Mouse (Mus musculus): Measurements from ENCODE around the gene Alms1. TPM values are rescaled to one million over a fixed set of nuclear protein-coding genes. Genes with fewer than 3 reads are reported as not detected.
A peak's percentile ranks its signal among the peaks of the same experiment; 100 is the strongest.

Gene Alms1
- polyA plus RNA-seq, 1 experiment, result 0.89 TPM

DNA sequence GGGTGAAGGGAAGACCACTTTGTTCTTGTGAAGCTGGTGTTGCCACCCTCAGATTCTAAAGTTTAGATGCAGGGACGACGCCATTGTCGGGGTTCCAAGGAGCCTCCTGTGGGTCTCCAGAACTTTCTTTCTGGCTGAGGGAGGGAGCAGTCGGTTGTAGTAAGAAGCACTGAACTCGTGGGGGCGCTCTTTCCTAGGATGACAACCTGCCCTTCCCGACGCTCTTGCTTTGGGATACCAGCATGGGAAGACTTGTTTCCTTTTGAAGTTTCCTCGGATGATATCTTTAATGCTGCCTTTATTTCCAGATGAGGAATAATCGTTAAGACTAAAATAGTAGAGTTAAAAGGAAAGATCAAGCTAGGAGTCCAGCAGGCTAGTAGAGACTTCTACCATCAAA, 125.8 kb downstream of the Alms1 start, which contains the start of gene Nat8f7:
Gene Nat8f7 (minus strand): TSS at position 101 of the 400 bp plus-strand sequence.
- DNase-seq (ENCODE audit: low read depth), result peak; percentile 0

Other genes starting within 250 kb of the Alms1 start
- 21.9 and 22.4 TPM in 2 replicates for gene Rab11fip5, start 212.9 kb upstream of the Alms1 start, polyA plus RNA-seq (2012; rRNA removed)
- not detected in 2 replicates for gene Noto, start 163.6 kb upstream of the Alms1 start, polyA plus RNA-seq (2012; rRNA removed)
- gene Smyd5, start 155.5 kb upstream of the Alms1 start, polyA plus RNA-seq (2012; rRNA removed), result 21.4 and 23.9 TPM in 2 replicates
- gene Cct7, start 136.0 kb upstream of the Alms1 start, polyA plus RNA-seq (2012; rRNA removed), result 102 and 108 TPM in 2 replicates
- gene Pradc1, start 135.6 kb upstream of the Alms1 start, polyA plus RNA-seq (2012; rRNA removed), result 18.6 and 20.6 TPM in 2 replicates
- gene Fbxo41, start 84.5 kb upstream of the Alms1 start, polyA plus RNA-seq (2012; rRNA removed), result 0.09 and 0.11 TPM in 2 replicates
- not detected in 2 replicates for gene Egr4, start 73.9 kb upstream of the Alms1 start, polyA plus RNA-seq (2012; rRNA removed)
- gene Nat8f7, start 125.7 kb downstream of the Alms1 start, polyA plus RNA-seq (2012; rRNA removed), result 0.15 and 0.19 TPM in 2 replicates
- gene Nat8f3, start 178.2 kb downstream of the Alms1 start, polyA plus RNA-seq (2012; rRNA removed), result 0.31 and 0.43 TPM in 2 replicates
- not detected in 2 replicates for gene Nat8f6, start 233.4 kb downstream of the Alms1 start, polyA plus RNA-seq (2012; rRNA removed)
- gene Nat8f5, start 233.4 kb downstream of the Alms1 start, polyA plus RNA-seq (2012; rRNA removed), result not detected in 2 replicates
- gene Nat8, start 244.6 kb downstream of the Alms1 start, polyA plus RNA-seq (2012; rRNA removed), result 0.38 and 0.61 TPM in 2 replicates